Mouse (Mus musculus): ENCODE measurements around the gene Cacnb4.

The Cacnb4 gene

DNA sequence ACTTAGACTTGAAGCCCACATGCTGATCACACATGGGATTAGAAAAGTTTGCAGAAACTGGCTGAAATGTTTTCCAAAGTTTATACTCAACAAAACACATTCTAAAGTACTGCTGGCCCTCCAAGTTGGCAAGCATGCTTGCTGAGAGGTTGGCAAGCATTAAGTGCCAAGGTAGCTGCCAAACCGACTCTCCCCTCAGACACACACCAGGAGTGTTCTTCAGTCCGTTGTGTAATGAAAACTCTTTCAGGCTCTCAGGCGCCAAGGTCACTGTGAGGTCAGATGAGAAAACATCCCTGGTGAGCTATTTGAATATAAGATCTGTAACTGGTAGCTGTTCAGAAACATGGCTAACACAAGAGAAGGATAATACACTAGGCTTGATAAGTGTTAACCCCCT is 97.8 kb downstream of the Cacnb4 start:
- in situ Hi-C loops (cut with MboI; ENCODE audit: low pct_unique_long_range_greater_than_20kb in 1 of 2, low sequenced_read_pairs in 2 of 2, unreplicated experiment in 1 of 2), result loop anchor here in 1 of 2 experiments (25.0 kb wide), 1 partner anchor 417 kb away; no protein-coding TSS in a partner anchor

DNA sequence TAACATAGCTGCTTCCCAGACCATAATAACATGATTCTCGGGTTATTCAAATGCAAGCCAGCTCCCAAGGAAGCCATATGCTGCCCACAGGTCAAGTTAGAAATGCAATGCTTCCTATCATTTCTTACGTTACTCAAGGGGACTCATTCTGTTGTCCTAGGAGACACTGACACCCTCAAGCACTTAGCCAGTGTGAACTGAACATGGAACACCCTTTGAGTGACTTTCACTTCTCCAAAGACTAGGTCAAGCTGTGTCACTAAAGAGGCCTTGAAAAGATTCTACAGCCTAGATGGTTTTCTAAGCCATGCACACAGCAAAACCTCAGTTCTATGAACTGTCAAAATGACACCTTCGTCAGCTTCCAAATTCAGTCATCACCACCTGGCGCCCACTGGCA is 98.9 kb downstream of the Cacnb4 start:
- in situ Hi-C loops (cut with MboI; ENCODE audit: low pct_unique_long_range_greater_than_20kb in 1 of 2, low sequenced_read_pairs in 2 of 2, unreplicated experiment in 1 of 2), result loop anchor here in 1 of 2 experiments (25.0 kb wide), 1 partner anchor 415 kb away; no protein-coding TSS in a partner anchor

DNA sequence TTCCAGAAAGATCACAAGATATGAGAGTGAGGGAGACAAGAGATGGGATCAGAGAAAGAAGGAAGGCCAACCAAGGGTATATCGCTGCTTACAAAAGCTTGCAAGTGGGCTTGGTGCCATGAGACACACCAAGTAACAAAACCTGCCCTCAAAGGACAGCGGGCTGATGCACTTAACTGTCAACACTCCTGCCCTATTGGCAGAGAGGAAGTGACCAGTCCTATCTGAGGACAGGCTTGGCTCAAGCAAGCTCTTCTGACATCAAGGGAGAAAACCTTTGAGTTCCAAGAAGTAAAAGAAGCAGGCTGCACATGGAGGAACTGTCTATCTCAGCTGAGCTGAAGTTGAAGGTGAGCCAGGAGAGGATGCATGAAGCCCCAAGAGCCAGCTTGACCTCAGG is 100.1 kb downstream of the Cacnb4 start:
- in situ Hi-C loops (cut with MboI; ENCODE audit: low pct_unique_long_range_greater_than_20kb in 1 of 2, low sequenced_read_pairs in 2 of 2, unreplicated experiment in 1 of 2), result loop anchor here in 1 of 2 experiments (25.0 kb wide), 1 partner anchor 414 kb away; no protein-coding TSS in a partner anchor

DNA sequence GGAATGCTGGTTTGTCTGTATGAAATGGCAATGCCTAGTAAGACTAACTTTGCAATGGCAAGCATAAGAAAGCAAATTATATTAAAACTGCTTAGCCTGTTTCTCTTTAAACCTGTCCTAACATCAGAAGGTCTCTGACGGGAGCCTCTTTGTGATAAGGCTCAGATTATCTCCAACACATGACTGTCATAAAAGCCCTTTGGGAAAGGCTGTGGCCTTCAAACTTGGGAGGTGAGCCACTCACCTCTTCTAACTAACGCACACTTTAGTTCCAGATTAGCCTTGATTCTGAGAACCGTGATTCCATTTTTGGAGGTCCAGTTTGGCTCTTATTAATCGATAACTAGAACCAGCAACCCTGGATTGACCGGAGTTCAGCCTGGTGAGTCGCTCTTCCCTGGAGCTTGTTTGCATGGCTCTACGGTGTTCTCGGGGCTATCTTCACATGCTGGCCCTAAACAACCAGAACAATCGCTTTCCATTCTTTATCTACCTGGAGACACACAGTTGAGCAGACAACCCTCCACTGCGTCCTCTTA is 100.9 kb downstream of the Cacnb4 start:
- in situ Hi-C loops (cut with MboI; ENCODE audit: low pct_unique_long_range_greater_than_20kb in 1 of 2, low sequenced_read_pairs in 2 of 2, unreplicated experiment in 1 of 2), result loop anchor here in 1 of 2 experiments (25.0 kb wide), 1 partner anchor 413 kb away; no protein-coding TSS in a partner anchor

DNA sequence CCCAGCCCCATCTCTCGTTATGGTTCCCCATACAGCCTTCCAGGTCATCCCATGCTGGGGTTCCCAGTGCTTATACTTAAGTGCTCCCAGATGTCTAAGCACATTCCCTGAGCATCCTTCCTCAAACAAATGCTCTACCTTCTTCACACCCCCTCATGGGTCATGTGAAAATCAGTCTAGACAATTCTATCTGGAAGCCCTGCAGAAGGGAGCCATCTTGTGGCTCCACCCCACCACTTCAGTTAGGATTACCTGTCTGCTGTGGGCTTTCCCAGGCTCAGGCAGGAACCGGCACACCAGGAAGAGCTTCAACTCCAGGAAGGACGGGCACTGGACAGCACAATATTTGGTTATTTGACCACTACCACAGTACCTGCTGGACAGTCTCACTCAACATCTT is 101.7 kb downstream of the Cacnb4 start:
- in situ Hi-C loops (cut with MboI; ENCODE audit: low pct_unique_long_range_greater_than_20kb in 1 of 2, low sequenced_read_pairs in 2 of 2, unreplicated experiment in 1 of 2), result loop anchor here in 1 of 2 experiments (25.0 kb wide), 1 partner anchor 413 kb away; no protein-coding TSS in a partner anchor

DNA sequence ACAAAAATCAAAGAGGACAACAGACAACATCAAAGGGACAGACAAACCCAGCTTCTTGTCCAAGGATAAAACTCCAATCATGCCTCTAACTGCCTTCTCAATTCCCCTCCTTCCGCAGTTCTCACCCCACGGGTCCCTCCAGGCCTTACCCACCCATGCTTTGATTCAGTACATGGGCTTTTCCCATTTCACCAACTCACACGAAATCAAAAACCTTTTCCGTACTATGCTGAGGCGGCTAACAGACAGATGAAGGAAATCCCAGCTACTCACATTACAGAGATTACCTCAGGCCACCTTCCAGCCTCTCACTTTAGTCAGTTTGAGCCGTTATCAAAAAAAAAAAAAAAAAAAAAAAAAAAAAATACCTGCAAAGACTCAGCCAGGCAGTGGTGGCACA is 104.4 kb downstream of the Cacnb4 start:
- in situ Hi-C loops (cut with MboI; ENCODE audit: low pct_unique_long_range_greater_than_20kb in 1 of 2, low sequenced_read_pairs in 2 of 2, unreplicated experiment in 1 of 2), result no loop called here

DNA sequence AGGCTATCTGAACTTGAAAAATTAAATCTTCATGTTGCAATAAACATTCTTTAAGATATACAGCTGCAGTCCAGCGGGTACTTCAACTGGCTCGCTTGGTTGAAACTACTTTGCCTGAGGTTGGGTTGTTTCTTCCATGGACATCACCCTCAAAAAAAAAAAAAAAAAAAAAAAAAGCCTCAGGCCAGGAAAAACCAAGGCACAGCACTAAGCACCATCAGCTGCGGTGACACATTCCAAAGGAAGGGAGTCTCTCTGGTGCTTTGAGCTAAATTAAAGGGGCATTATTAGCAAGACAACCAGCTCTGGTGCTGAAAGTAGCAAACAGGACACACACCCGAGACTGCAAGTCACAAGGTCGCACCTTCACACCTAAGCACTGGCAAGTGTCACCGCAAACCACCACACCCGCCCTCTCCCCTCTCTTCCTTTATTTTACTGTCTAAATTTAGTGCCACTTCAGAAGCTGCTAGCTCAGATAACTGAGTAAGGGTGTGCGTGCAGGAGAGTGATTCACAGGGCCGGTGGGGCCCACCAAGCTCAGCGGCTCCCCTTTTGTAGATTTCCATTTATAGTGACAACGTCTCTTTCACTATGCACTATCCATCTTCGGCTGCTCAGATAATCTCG is 105.2 kb downstream of the Cacnb4 start:
- in situ Hi-C loops (cut with MboI; ENCODE audit: low pct_unique_long_range_greater_than_20kb in 1 of 2, low sequenced_read_pairs in 2 of 2, unreplicated experiment in 1 of 2), result no loop called here

DNA sequence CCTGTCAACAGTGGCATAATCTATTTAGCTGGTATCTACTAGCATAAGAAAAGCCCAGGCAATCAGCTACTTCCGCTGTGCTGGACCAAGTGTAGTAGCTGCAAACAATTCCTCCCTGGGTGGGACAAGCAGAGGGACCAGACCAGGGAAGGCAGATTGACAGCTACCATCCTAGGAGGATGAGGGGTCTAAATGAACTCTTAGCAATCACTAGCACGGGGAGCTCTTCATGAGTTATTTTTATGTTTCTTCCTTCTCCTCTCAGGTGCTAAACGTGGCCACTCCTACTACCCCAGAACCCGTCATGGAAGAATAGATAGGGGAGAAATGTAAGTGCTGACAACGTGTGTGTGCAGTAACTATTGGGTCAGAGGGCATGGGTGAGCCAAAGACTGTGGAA is 105.8 kb downstream of the Cacnb4 start:
- in situ Hi-C loops (cut with MboI; ENCODE audit: low pct_unique_long_range_greater_than_20kb in 1 of 2, low sequenced_read_pairs in 2 of 2, unreplicated experiment in 1 of 2), result no loop called here

DNA sequence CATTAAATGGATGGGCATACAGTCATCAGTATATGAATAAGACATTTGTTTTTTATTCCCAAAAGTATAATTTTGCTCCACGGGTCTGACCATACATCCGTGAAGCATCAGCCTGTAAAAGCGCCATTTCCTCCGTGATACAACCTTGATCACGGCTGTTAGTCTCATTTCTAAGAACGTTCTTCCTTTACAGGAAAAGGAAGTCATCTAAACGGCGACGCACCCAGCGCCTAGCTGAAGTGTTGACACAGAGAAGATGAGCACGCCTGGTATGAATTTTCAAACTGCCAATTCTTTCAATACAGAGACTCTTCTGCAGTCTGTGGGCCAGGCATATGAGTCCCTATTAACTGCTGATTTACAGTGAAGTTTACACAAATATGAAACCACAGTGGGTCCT is 106.5 kb downstream of the Cacnb4 start:
- in situ Hi-C loops (cut with MboI; ENCODE audit: low pct_unique_long_range_greater_than_20kb in 1 of 2, low sequenced_read_pairs in 2 of 2, unreplicated experiment in 1 of 2), result no loop called here

DNA sequence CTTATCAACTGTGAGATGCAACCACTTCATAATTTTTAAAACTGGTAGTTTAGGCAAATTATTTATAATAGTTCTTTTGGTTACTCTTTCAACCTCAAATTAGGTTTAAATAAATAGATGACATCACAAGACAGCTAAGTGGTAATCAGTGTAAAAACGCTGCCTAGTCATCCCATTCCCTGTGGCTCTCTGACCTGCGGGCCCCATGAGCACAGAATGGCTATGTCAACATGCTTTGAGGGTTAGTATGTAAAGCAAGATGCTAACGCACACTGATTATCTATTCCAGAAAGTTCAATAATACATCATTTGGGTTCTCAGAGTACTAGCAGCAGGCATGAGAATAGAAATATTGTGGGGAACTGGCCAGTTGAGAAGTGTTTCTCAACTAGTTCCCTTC is 108.5 kb downstream of the Cacnb4 start:
- in situ Hi-C loops (cut with MboI; ENCODE audit: low pct_unique_long_range_greater_than_20kb in 1 of 2, low sequenced_read_pairs in 2 of 2, unreplicated experiment in 1 of 2), result no loop called here

DNA sequence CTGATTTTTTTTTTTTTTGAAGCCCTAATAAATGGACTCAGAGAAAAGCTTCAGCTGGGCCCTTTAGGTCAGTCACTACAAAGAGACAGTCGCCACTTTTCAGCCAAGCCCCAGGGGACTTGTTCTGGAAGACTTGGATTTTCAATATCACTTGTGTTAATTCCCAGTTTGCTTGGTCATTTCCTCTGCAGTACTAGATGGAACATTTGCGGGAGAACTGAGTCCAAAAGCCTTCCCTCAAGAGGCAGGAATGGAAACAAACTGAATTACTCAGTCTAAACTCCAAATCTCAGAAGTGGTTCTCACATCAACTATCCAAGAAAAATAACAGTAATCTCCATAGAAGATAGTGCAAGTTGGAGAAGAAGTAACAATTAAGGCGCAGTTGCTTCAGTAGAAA is 109.2 kb downstream of the Cacnb4 start:
- in situ Hi-C loops (cut with MboI; ENCODE audit: low pct_unique_long_range_greater_than_20kb in 1 of 2, low sequenced_read_pairs in 2 of 2, unreplicated experiment in 1 of 2), result no loop called here

DNA sequence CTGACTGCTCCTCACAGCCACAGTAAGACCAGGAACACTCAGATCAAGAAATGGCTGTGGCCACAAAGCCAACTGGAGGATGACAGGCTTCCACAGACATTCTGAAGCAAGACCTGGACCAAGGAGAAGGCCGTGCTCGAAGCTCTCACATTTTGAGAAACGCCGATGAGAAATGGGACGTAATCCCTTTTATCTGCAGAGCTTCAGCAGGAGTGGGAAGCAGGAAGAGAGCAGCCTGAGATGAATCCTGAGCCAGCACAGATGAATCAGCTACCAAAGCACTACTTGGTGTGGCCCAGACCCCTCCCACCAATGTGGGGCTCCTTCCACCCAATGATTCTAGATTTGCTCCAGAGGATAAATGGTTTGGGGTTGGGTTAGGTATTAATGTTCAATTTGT is 113.4 kb downstream of the Cacnb4 start:
- in situ Hi-C loops (cut with MboI; ENCODE audit: low pct_unique_long_range_greater_than_20kb in 1 of 2, low sequenced_read_pairs in 2 of 2, unreplicated experiment in 1 of 2), result no loop called here

DNA sequence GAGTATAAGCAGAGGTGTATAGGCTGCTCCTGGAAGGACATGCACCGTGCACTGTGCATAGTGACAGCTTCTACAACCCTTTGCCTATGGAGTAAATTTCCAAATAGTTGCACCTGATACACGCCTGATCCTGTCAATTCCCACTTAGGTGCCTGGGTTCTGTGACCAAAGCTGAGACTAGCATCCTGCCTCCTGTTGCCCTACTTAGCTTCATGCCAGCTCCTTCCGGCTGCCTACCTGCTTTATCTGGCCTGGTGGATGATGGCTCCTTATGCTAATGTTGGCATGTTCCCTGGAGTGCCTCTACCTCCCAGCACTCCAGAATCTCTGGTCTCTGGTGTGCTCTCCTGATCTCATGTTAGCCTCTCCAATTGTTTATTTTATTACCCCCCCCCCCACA is 114.3 kb downstream of the Cacnb4 start:
- in situ Hi-C loops (cut with MboI; ENCODE audit: low pct_unique_long_range_greater_than_20kb in 1 of 2, low sequenced_read_pairs in 2 of 2, unreplicated experiment in 1 of 2), result no loop called here

DNA sequence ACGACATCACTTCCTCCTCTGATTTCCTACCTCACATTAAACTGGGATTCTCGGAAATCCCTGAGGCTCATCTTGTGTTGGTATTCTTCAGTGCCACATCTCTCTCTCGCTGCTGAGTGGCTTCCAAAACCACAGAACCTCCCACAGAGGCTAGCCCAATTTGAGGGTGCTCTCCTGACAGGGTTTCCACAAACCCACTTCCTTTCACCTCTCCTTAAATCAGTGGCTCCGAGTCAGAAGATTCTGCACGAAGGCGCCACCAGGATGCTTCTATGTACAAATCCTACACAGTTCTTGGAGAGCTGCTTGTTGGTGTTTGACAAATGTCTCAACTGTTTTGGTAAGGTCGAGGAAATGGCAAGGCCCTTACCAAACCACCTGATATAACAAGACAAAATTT is 115.5 kb downstream of the Cacnb4 start:
- in situ Hi-C loops (cut with MboI; ENCODE audit: low pct_unique_long_range_greater_than_20kb in 1 of 2, low sequenced_read_pairs in 2 of 2, unreplicated experiment in 1 of 2), result no loop called here

DNA sequence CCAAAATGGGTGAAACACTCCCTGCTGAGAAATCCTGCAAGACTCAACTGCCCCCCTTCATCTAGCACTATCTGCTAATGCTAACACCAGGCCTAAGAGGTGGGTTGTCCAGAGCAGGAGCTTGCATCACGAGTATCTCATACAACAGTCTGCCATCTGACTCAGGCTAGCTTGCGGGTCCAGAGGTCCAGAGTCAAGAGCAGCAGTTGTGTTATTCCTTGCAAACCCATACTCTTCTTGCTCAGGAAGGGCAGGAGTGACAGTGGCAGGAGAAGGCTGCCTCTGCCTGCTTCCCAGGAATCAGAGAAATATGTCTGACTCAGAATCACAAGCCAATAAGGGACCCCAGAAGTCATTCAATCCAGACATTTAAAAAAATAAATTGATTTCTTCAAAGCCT is 116.4 kb downstream of the Cacnb4 start:
- in situ Hi-C loops (cut with MboI; ENCODE audit: low pct_unique_long_range_greater_than_20kb in 1 of 2, low sequenced_read_pairs in 2 of 2, unreplicated experiment in 1 of 2), result no loop called here

DNA sequence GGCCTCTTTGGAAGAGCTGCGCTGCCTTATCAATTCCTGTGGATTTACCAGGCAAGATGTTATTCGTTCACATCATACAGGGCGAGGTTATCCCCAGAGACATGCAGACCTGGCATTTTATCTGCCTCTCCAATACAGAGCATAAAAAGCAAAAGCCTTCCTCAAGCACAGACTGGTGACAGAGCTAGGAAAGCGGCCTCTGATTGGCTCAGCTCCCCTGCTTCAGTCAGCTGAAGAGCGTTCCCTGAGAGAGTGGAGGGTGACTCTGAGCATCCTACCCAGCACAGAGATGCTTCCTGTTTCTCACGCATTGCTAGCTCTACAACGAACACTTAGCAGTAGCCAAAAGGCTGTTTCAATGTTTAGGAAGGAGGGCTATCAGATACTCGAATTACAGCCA is 118.2 kb downstream of the Cacnb4 start:
- in situ Hi-C loops (cut with MboI; ENCODE audit: low pct_unique_long_range_greater_than_20kb in 1 of 2, low sequenced_read_pairs in 2 of 2, unreplicated experiment in 1 of 2), result no loop called here

DNA sequence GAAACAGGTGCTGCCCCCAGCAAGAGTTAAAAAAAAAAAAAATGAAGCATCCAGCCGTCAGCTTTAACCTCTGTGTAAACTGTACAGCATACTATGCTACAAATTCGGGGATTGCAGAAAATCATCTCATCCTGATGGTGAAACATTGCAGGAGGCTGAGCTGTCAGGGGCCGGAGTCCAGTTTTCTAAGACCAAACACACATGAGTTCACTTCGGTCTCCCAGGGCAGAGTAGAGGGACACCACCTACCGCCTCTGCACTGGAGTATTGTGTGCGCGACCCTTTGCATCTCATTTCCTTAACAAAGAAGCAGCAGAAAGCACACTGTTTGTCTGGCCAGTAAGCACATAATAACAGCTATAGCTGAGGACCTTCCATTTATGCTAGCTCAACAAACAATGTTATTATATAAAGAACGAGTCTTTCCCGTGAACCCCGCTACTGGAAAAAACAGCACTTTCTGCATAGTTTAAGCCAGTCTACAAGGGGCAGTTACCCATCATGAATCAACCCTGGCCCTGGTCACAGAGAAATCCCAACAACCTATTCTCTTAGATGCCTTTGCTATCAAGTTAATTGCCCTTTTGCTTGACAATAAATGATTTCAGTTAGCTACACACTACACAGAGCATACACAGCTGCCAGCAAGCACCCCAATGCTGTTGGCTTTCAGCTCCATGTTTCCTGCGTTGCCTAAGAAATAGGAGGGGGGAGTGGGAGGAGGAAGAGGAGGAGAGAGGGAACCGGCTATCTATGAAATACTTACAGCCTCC is 118.9 kb downstream of the Cacnb4 start:
- in situ Hi-C loops (cut with MboI; ENCODE audit: low pct_unique_long_range_greater_than_20kb in 1 of 2, low sequenced_read_pairs in 2 of 2, unreplicated experiment in 1 of 2), result no loop called here

DNA sequence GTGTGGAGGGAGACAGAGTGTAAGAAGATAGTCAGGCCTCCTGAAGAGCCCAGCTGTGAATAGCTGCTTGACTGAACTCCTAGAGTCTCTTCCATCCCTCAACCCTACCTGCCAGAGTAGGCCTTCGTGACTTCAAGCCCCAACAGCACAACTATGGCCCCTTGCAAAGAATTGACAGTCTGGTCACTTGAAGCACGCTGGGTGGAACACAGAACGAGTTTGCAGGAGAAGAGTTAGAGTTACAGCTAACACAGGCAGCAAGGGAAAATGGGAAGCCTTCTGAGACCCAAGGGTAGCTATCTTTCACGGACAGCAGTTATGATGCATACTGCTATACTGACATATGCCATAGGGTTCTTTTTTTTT is 119.7 kb downstream of the Cacnb4 start:
- in situ Hi-C loops (cut with MboI; ENCODE audit: low pct_unique_long_range_greater_than_20kb in 1 of 2, low sequenced_read_pairs in 2 of 2, unreplicated experiment in 1 of 2), result no loop called here

DNA sequence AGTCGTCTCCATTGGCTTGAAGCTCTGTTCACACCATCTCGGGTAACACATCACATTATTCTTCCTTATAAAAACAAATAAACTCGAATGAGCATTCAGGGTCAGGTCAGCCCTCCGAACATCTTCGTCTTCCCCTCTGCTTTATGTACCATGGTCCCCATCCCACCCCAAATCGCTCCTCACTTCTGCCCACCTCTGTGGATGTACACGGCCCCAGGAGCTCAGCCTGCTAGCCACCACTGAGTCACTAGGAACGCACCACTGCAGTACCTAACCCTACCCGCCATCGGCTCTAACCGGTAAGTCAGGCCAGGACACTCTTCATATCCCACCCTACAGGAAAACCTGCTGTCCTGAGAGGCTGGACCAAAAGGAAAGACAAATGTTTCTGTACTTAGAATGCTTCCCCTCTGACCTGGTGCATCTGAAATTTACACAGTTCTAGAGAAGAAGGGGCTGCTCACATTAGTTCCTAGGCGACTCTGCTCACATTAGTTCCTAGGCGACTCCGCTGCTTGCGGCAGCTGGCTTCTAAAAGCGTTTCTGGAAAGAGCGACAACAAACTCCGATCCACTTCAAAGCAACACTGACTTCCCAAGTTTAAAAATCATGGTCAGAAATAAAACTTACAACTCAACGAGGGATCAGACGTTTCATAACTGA is 120.2 kb downstream of the Cacnb4 start:
- in situ Hi-C loops (cut with MboI; ENCODE audit: low pct_unique_long_range_greater_than_20kb in 1 of 2, low sequenced_read_pairs in 2 of 2, unreplicated experiment in 1 of 2), result no loop called here
